Mouse (Mus musculus): Measurements from ENCODE around the gene Rpusd4. TPM values are rescaled to one million over a fixed set of nuclear protein-coding genes. Genes with fewer than 3 reads are reported as not detected.

Gene Rpusd4
- polyA plus RNA-seq, 1 experiment from 2014 or later: 26.7 TPM

- WGBS: 95% methylated on average over 2 of the region's 2 CpGs
Observed at GRCm38 (mm10) chr9:35247405-35247804, 20.3 kb upstream of the Rpusd4 start.

DNA sequence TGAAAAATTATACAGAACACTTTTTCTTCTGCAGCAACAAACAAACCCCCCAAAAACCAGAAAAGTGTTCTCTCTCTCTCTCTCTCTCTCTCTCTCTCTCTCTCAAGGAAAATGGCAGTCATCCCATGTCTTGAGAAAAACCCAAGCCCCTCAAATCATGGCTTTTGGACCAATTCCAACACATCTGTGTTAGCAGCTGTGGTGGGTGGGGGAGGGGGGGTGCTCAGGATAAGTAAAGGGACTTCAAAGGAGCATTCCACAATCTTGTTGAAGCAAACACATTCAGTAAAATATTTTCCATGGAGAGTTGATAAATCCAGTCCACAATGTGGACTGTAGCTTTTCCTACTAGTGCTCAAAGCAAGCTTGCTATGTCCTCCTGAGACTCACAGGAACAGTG is 18.2 kb upstream of the Rpusd4 start:
- Histone ChIP-seq H3K27me3 (ENCODE audit: control insufficient read depth, insufficient read depth, low read length) (no peaks in the 10 kb centered on the region), H3K4me1 (replicated peaks; ENCODE audit: control insufficient read depth, insufficient read depth, low read length) (no peaks in the 10 kb centered on the region), H3K9me3 (ENCODE audit: control insufficient read depth, low read length) (no peaks in the 10 kb centered on the region), H3K27ac (ENCODE audit: low read depth, low read length) (no peak overlapping the region), H3K4me2 (ENCODE audit: low read depth, low read length, severe bottlenecking) (no peak overlapping the region), H3K36me3 (ENCODE audit: control insufficient read depth, insufficient read depth, low read length) (no peaks in the 10 kb centered on the region), H3K4me3 (ENCODE audit: low read depth, low read length) (no peak overlapping the region), H3K9ac (ENCODE audit: low read length) (no peak overlapping the region)
- no peak for DNase-seq (ENCODE audit: low spot score)
- ATAC-seq (replicated peaks; ENCODE audit: low FRiP score): no peak

More at GRCm38 (mm10) chr9:35247405-35247804, 20.3 kb upstream of the Rpusd4 start:
- Histone ChIP-seq H3K4me2 (ENCODE audit: low read depth, low read length, severe bottlenecking) (no peak overlapping the region), H3K4me1 (replicated peaks; ENCODE audit: control insufficient read depth, insufficient read depth, low read length) (no peaks in the 10 kb centered on the region), H3K9me3 (ENCODE audit: control insufficient read depth, low read length) (no peaks in the 10 kb centered on the region), H3K27ac (ENCODE audit: low read depth, low read length) (no peak overlapping the region), H3K4me3 (ENCODE audit: low read depth, low read length) (no peak overlapping the region), H3K9ac (ENCODE audit: low read length) (no peak overlapping the region), H3K27me3 (ENCODE audit: control insufficient read depth, insufficient read depth, low read length) (no peaks in the 10 kb centered on the region), H3K36me3 (ENCODE audit: control insufficient read depth, insufficient read depth, low read length) (no peaks in the 10 kb centered on the region)
- no peak for DNase-seq (ENCODE audit: low spot score)
- no peak for ATAC-seq (replicated peaks; ENCODE audit: low FRiP score)

DNA sequence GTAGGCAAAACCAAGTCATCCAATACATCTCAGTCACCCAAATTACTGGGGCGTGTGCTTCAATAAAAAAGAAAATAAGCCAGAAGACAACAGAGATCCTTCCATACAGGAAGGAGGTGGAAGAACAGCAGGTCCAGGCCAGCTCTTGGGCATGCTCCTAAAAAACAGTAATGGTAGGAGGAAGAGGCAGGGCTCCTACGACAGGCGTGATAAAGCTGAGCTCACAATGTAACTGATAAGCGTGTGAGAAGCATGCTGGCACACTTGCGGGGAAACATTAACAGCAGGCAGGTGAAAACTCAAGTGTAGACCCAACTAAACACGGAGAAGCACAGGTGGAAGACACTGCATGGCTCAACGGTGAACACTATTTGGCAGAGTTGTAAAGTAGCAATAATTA is 10.3 kb upstream of the Rpusd4 start:
- 94% methylated on average over 7 of the region's 7 CpGs for WGBS
- no peak for ATAC-seq (replicated peaks; ENCODE audit: low FRiP score)
- no peak overlapping the region for H3K9ac ChIP-seq (ENCODE audit: low read length)

DNA sequence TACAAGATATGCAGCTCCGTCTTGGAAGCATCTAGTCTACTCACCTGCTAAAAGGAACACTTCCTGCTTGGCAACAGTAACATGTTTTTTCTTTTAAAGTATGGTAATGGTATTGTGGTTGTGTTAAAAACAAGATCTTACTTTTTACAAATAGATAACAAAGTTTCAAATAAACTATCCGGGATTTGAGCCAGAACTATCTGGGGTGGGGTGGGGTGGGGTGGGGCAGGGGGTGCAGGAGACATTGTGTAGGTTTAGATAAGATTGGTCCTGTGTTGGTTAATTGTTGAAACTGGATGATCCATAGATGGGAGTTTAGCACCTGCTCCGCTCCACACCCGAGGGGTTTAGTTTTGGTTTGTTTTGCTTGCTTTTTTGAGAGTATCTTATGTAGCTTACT is 5.2 kb upstream of the Rpusd4 start:
- no peaks in the 10 kb centered on the region for H3K36me3 ChIP-seq (ENCODE audit: control insufficient read depth, insufficient read depth, low read length)
- H3K9me3 ChIP-seq (ENCODE audit: control insufficient read depth, low read length): no peaks in the 10 kb centered on the region
- H3K27ac ChIP-seq (ENCODE audit: low read depth, low read length): no peak overlapping the region
- no peak overlapping the region for H3K4me3 ChIP-seq (ENCODE audit: low read depth, low read length)
- DNase-seq (ENCODE audit: low spot score) (no peak), ATAC-seq (replicated peaks; ENCODE audit: low FRiP score) (no peak)
- no peak overlapping the region for H3K9ac ChIP-seq (ENCODE audit: low read length)
- no peaks in the 10 kb centered on the region for H3K27me3 ChIP-seq (ENCODE audit: control insufficient read depth, insufficient read depth, low read length)
- no peak overlapping the region for H3K4me2 ChIP-seq (ENCODE audit: low read depth, low read length, severe bottlenecking)
- WGBS: 84% methylated on average over 4 of the region's 4 CpGs
- H3K4me1 ChIP-seq (replicated peaks; ENCODE audit: control insufficient read depth, insufficient read depth, low read length): peaks cover 3% of the 10 kb centered on the region

More for the DNA sequence above, 10.3 kb upstream of the Rpusd4 start:
- DNase-seq (ENCODE audit: low spot score): no peak
- Histone ChIP-seq H3K9me3 (ENCODE audit: control insufficient read depth, low read length) (no peaks in the 10 kb centered on the region), H3K4me2 (ENCODE audit: low read depth, low read length, severe bottlenecking) (no peak overlapping the region), H3K4me1 (replicated peaks; ENCODE audit: control insufficient read depth, insufficient read depth, low read length) (no peaks in the 10 kb centered on the region), H3K36me3 (ENCODE audit: control insufficient read depth, insufficient read depth, low read length) (no peaks in the 10 kb centered on the region), H3K27ac (ENCODE audit: low read depth, low read length) (no peak overlapping the region), H3K4me3 (ENCODE audit: low read depth, low read length) (no peak overlapping the region), H3K27me3 (ENCODE audit: control insufficient read depth, insufficient read depth, low read length) (no peaks in the 10 kb centered on the region)

DNA sequence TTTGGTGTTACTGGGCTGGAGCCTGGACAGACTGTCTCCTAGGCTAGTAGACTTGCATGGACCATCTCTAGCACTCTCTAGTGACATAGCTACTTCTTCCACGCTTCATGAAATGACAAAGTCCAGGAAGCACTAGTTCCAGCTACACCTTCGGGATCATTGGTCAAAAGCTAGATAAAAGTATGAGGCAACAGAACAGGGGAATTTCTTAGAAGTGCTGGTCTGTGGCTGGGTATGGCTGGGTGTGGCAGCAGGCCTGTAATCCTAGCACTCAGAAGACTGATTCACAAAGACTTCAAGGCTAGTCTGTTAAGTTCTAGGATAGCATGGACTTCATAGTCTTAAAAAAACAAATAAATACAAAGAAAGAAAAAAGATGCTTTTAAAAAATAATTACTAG is 4.2 kb upstream of the Rpusd4 start:
- ATAC-seq (replicated peaks; ENCODE audit: low FRiP score) (no peak), DNase-seq (ENCODE audit: low spot score) (no peak)
- Histone ChIP-seq H3K36me3 (ENCODE audit: control insufficient read depth, insufficient read depth, low read length) (no peaks in the 10 kb centered on the region), H3K9me3 (ENCODE audit: control insufficient read depth, low read length) (no peaks in the 10 kb centered on the region), H3K27ac (ENCODE audit: low read depth, low read length) (no peak overlapping the region), H3K4me1 (replicated peaks; ENCODE audit: control insufficient read depth, insufficient read depth, low read length) (peaks cover 3% of the 10 kb centered on the region), H3K4me3 (ENCODE audit: low read depth, low read length) (no peak overlapping the region), H3K27me3 (ENCODE audit: control insufficient read depth, insufficient read depth, low read length) (no peaks in the 10 kb centered on the region), H3K4me2 (ENCODE audit: low read depth, low read length, severe bottlenecking) (no peak overlapping the region), H3K9ac (ENCODE audit: low read length) (no peak overlapping the region)
- 94% methylated on average over 2 of the region's 2 CpGs for WGBS

- H3K4me1 ChIP-seq (replicated peaks; ENCODE audit: control insufficient read depth, insufficient read depth, low read length): peaks cover 3% of the 10 kb centered on the region
- no peaks in the 10 kb centered on the region for H3K27me3 ChIP-seq (ENCODE audit: control insufficient read depth, insufficient read depth, low read length)
- H3K27ac ChIP-seq (ENCODE audit: low read depth, low read length): no peak overlapping the region
- no peak overlapping the region for H3K9ac ChIP-seq (ENCODE audit: low read length)
- no peak for ATAC-seq (replicated peaks; ENCODE audit: low FRiP score)
- no peak overlapping the region for H3K4me3 ChIP-seq (ENCODE audit: low read depth, low read length)
- 88% methylated on average over 3 of the region's 3 CpGs for WGBS
- no peak for DNase-seq (ENCODE audit: low spot score)
- no peaks in the 10 kb centered on the region for H3K36me3 ChIP-seq (ENCODE audit: control insufficient read depth, insufficient read depth, low read length)
- H3K9me3 ChIP-seq (ENCODE audit: control insufficient read depth, low read length): no peaks in the 10 kb centered on the region
- no peak overlapping the region for H3K4me2 ChIP-seq (ENCODE audit: low read depth, low read length, severe bottlenecking)
Observed at GRCm38 (mm10) chr9:35264509-35264908, 3.2 kb upstream of the Rpusd4 start.

- Histone ChIP-seq H3K36me3 (ENCODE audit: control insufficient read depth, insufficient read depth, low read length) (peaks cover 7% of the 10 kb centered on the region), H3K9ac (ENCODE audit: low read length) (peak overlapping the region; percentile 74), H3K27me3 (ENCODE audit: control insufficient read depth, insufficient read depth, low read length) (no peaks in the 10 kb centered on the region), H3K4me3 (ENCODE audit: low read depth, low read length) (peak overlapping the region; percentile 51), H3K4me2 (ENCODE audit: low read depth, low read length, severe bottlenecking) (peak overlapping the region; percentile 69), H3K9me3 (ENCODE audit: control insufficient read depth, low read length) (no peaks in the 10 kb centered on the region), H3K4me1 (replicated peaks; ENCODE audit: control insufficient read depth, insufficient read depth, low read length) (peaks cover 3% of the 10 kb centered on the region), H3K27ac (ENCODE audit: low read depth, low read length) (no peak overlapping the region)
- ATAC-seq (replicated peaks; ENCODE audit: low FRiP score): peak; percentile 68
- 2% methylated on average over 21 of the region's 21 CpGs for WGBS
- DNase-seq (ENCODE audit: low spot score): no peak
Observed at GRCm38 (mm10) chr9:35267976-35268715, 481 bp downstream of the Rpusd4 start.

DNA sequence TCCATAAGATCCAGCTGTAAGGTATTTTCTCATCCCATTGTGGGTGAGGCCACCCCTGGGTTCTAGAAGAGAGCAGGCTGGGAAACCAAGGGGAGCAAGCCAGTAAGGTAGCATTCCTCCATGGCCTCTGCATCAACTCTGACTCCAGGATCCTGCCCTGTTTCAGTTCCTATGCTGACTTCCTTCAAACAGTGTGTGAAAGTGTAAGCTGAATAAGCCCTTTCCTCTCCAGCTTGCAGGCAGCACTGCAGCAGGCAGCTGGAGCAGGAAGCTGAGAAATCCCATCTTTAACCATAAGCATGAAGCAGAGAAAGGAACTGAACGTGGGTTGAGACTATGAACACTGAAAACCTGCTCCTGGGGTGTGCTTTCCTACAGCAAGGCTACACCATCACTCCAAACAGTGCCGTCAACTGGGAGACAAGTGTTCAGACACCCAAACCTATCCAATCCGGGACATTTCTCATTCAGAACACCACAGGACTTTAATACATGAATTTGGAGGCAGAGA is 10.2 kb downstream of the Rpusd4 start:
- Histone ChIP-seq H3K4me3 (ENCODE audit: low read depth, low read length) (no peak overlapping the region), H3K27ac (ENCODE audit: low read depth, low read length) (no peak overlapping the region), H3K4me2 (ENCODE audit: low read depth, low read length, severe bottlenecking) (no peak overlapping the region), H3K9ac (ENCODE audit: low read length) (no peak overlapping the region), H3K9me3 (ENCODE audit: control insufficient read depth, low read length) (no peaks in the 10 kb centered on the region), H3K4me1 (replicated peaks; ENCODE audit: control insufficient read depth, insufficient read depth, low read length) (no peaks in the 10 kb centered on the region; the same call in 1 of the 2 replicates), H3K27me3 (ENCODE audit: control insufficient read depth, insufficient read depth, low read length) (no peaks in the 10 kb centered on the region), H3K36me3 (ENCODE audit: control insufficient read depth, insufficient read depth, low read length) (peaks cover under 1% of the 10 kb centered on the region; the same call in 1 of the 2 replicates)
- 87% methylated on average over 3 of the region's 3 CpGs for WGBS
- DNase-seq (ENCODE audit: low spot score): no peak
- no peak for ATAC-seq (replicated peaks; ENCODE audit: low FRiP score)

GRCm38 (mm10) chr9:35278451-35278850 is 10.8 kb downstream of the Rpusd4 start:
- ATAC-seq (replicated peaks; ENCODE audit: low FRiP score) (no peak), DNase-seq (ENCODE audit: low spot score) (no peak)
- Histone ChIP-seq H3K36me3 (ENCODE audit: control insufficient read depth, insufficient read depth, low read length) (no peaks in the 10 kb centered on the region; the same call in 1 of the 2 replicates), H3K9ac (ENCODE audit: low read length) (no peak overlapping the region), H3K4me1 (replicated peaks; ENCODE audit: control insufficient read depth, insufficient read depth, low read length) (no peaks in the 10 kb centered on the region; the same call in 1 of the 2 replicates), H3K4me2 (ENCODE audit: low read depth, low read length, severe bottlenecking) (no peak overlapping the region), H3K9me3 (ENCODE audit: control insufficient read depth, low read length) (no peaks in the 10 kb centered on the region), H3K27ac (ENCODE audit: low read depth, low read length) (no peak overlapping the region), H3K4me3 (ENCODE audit: low read depth, low read length) (no peak overlapping the region), H3K27me3 (ENCODE audit: control insufficient read depth, insufficient read depth, low read length) (no peaks in the 10 kb centered on the region)
- 84% methylated on average over 4 of the region's 4 CpGs for WGBS

All from forebrain, embryonic 11.5 days (tissue).